Mouse (Mus musculus): ENCODE data around the gene Cgref1. TPM values are rescaled to one million over a fixed set of nuclear protein-coding genes. Genes with fewer than 3 reads are reported as not detected.

Gene Cgref1
- polyA plus RNA-seq, 1 experiment: 15.0 TPM

- DNase-seq (ENCODE audit: low spot score): no peak
These were observed 58.7 kb downstream of the Cgref1 start for GRCm38 (mm10) chr5:30886731-30887130.

- DNase-seq (ENCODE audit: low spot score): no peak
These were observed 59.2 kb downstream of the Cgref1 start for GRCm38 (mm10) chr5:30886209-30886608.

Other genes starting within 250 kb of the Cgref1 start
- 0.28 and 0.35 TPM in 2 replicates for gene Dpysl5, start 234.0 kb downstream of the Cgref1 start, polyA plus RNA-seq (2012; rRNA removed)
- gene Mapre3, start 130.9 kb downstream of the Cgref1 start, polyA plus RNA-seq (2012; rRNA removed): 51.9 and 59.3 TPM in 2 replicates
- gene Tmem214, start 77.6 kb downstream of the Cgref1 start, polyA plus RNA-seq (2012; rRNA removed): 52.8 and 60.7 TPM in 2 replicates
- gene Agbl5, start 56.9 kb downstream of the Cgref1 start, polyA plus RNA-seq (2012; rRNA removed): 16.5 and 16.6 TPM in 2 replicates
- gene Ost4, start 37.8 kb downstream of the Cgref1 start, polyA plus RNA-seq (2012; rRNA removed): 268 and 335 TPM in 2 replicates
- gene Emilin1, start 32.2 kb downstream of the Cgref1 start, polyA plus RNA-seq (2012; rRNA removed): 59.2 and 104 TPM in 2 replicates
- 38.4 and 38.9 TPM in 2 replicates for gene Khk, start 24.2 kb downstream of the Cgref1 start, polyA plus RNA-seq (2012; rRNA removed)
- 166 and 214 TPM in 2 replicates for gene Preb, start 14.8 kb upstream of the Cgref1 start, polyA plus RNA-seq (2012; rRNA removed)
- gene Tcf23, start 23.1 kb upstream of the Cgref1 start, polyA plus RNA-seq (2012; rRNA removed): 0.50 and 0.66 TPM in 2 replicates
- gene Atraid, start 102.7 kb upstream of the Cgref1 start, polyA plus RNA-seq (2012; rRNA removed): 162 and 174 TPM in 2 replicates
- 19.4 and 21.3 TPM in 2 replicates for gene Slc5a6, start 103.3 kb upstream of the Cgref1 start, polyA plus RNA-seq (2012; rRNA removed)
- 14.6 and 14.8 TPM in 2 replicates for gene Cad, start 109.2 kb upstream of the Cgref1 start, polyA plus RNA-seq (2012; rRNA removed)
- not detected in 2 replicates for gene Dnajc5g, start 160.7 kb upstream of the Cgref1 start, polyA plus RNA-seq (2012; rRNA removed)
- gene Slc30a3, start 162.6 kb upstream of the Cgref1 start, polyA plus RNA-seq (2012; rRNA removed): 0.04 TPM in 1 of 2 replicates, not detected in the other
- gene Trim54, start 171.1 kb upstream of the Cgref1 start, polyA plus RNA-seq (2012; rRNA removed): not detected in 2 replicates
- gene Ucn, start 193.2 kb upstream of the Cgref1 start, polyA plus RNA-seq (2012; rRNA removed): not detected in 2 replicates
- 98.9 and 117 TPM in 2 replicates for gene Mpv17, start 208.7 kb upstream of the Cgref1 start, polyA plus RNA-seq (2012; rRNA removed)
- gene Gm29609, start 234.3 kb upstream of the Cgref1 start, polyA plus RNA-seq (2012; rRNA removed): 1.5 and 1.7 TPM in 2 replicates
- 78.9 and 87.0 TPM in 2 replicates for gene Gtf3c2, start 234.6 kb upstream of the Cgref1 start, polyA plus RNA-seq (2012; rRNA removed)
- gene Snx17, start 247.6 kb upstream of the Cgref1 start, polyA plus RNA-seq (2012; rRNA removed): 93.5 and 93.8 TPM in 2 replicates
- 33.2 and 39.1 TPM in 2 replicates for gene Eif2b4, start 247.8 kb upstream of the Cgref1 start, polyA plus RNA-seq (2012; rRNA removed)